Mouse (Mus musculus): ENCODE results near the gene Gm13289. TPM values are rescaled to one million over a fixed set of nuclear protein-coding genes. Genes with fewer than 3 reads are reported as not detected.

The Gm13289 gene
- not detected for polyA plus RNA-seq (2015; fragmentation: Illumina TruSeq; extraction: RNeasy Lipid Tissue Mini Kit (QIAGEN cat#74804); ENCODE audit: insufficient read depth, low replicate concordance)

DNA sequence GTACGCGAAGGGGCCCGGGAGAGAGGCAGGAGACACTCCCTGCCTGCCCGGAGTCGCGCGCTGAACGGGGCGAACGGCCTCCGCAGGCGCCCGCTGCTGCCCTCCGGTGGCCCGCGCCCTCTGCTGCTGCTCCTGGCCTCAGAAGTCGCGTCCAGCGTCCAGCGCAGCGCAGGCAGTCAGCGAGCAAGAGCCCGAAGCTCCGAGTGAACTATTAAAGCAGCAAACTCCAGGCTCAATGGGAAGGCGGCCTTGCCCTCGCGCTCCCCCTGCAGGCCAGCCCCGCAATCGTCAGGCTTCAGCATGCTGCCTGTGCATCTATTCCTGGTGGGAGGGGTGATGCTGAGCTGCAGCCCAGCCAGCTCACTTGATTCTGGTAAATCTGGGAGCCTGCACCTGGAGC is at the start of gene Gm13289:
Gm13289 (plus strand) TSS at position 301 of the 400 bp plus-strand sequence.

DNA sequence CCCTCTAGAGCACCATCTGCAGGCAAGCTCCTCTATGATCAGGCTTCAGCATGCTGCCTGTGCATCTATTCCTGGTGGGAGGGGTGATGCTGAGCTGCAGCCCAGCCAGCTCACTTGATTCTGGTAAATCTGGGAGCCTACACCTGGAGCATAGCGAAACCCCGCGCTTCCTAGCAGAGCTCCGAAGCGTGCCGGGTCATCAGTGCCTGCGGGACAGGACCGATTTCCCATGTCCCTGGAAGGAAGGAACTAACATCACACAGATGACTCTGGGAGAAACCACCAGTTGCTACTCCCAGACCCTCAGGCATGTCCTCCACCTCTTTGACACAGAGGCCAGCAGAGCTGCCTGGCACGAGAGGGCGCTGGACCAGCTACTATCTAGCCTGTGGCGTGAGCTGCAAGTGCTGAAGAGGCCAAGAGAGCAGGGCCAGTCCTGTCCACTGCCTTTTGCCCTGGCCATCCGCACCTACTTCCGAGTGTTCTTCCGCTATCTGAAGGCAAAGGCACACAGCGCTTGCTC is 21.8 kb upstream of the Gm13289 start, which contains the start of gene Gm13271:
Gm13271 (plus strand) TSS at position 51 of the 523 bp plus-strand sequence.

DNA sequence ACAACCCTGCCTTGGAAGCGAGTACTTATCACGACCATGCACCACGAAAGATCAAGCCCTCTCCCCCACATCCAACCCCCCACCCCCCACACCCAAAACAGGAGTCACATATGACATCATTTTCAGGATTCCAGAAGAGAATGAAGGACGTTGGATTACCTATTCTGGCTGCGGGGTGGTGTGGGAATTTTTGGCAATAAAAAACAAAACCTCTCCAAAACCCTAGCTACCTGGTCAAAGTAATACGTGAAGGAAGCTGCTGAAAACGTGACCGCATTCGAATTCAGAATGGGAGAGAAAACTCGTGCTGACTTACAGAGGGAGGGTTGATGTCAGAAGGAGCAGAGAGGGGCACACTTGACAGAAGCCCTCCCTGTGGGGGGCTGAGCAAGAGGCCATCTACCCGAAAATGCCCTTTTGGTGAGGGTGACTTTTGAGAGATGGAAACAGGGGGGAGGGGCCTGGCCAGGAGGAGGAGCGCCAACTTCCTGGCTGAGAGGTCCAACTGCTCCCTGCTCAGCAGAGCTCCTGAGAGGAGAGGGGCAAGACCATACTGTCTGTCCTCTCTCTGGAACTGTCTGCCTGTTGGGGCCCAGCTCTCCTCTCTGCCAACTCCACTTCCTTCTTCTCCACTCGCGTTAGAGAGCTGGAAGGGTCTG is 17.0 kb upstream of the Gm13289 start, which contains the start of gene Gm13283:
Gm13283 (plus strand) TSS at position 510 of the 659 bp plus-strand sequence.

DNA sequence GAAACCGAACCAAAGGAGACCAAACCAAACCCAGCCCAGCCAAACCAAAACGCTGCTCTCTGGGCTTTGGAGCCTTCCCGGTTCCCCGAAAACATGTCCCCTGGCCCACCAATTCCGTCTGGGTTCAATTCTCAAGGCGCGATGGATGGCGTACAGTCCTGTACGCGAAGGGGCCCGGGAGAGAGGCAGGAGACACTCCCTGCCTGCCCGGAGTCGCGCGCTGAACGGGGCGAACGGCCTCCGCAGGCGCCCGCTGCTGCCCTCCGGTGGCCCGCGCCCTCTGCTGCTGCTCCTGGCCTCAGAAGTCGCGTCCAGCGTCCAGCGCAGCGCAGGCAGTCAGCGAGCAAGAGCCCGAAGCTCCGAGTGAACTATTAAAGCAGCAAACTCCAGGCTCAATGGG is 3.2 kb upstream of the Gm13289 start, which contains the start of gene Gm13290:
Gm13290 (plus strand) TSS at position 301 of the 400 bp plus-strand sequence.

DNA sequence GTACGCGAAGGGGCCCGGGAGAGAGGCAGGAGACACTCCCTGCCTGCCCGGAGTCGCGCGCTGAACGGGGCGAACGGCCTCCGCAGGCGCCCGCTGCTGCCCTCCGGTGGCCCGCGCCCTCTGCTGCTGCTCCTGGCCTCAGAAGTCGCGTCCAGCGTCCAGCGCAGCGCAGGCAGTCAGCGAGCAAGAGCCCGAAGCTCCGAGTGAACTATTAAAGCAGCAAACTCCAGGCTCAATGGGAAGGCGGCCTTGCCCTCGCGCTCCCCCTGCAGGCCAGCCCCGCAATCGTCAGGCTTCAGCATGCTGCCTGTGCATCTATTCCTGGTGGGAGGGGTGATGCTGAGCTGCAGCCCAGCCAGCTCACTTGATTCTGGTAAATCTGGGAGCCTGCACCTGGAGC is 2.8 kb downstream of the Gm13289 start, which contains the start of gene Gm13272:
Gm13272 (plus strand) TSS at position 301 of the 400 bp plus-strand sequence.

DNA sequence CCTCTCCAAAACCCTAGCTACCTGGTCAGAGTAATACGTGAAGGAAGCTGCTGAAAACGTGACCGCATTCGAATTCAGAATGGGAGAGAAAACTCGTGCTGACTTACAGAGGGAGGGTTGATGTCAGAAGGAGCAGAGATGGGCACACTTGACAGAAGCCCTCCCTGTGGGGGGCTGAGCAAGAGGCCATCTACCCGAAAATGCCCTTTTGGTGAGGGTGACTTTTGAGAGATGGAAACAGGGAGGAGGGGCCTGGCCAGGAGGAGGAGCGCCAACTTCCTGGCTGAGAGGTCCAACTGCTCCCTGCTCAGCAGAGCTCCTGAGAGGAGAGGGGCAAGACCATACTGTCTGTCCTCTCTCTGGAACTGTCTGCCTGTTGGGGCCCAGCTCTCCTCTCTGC is 5.1 kb downstream of the Gm13289 start, which contains the start of gene Ifnz:
Ifnz (plus strand) TSS at position 301 of the 400 bp plus-strand sequence.

DNA sequence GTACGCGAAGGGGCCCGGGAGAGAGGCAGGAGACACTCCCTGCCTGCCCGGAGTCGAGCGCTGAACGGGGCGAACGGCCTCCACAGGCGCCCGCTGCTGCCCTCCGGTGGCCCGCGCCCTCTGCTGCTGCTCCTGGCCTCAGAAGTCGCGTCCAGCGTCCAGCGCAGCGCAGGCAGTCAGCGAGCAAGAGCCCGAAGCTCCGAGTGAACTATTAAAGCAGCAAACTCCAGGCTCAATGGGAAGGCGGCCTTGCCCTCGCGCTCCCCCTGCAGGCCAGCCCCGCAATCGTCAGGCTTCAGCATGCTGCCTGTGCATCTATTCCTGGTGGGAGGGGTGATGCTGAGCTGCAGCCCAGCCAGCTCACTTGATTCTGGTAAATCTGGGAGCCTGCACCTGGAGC is 8.7 kb downstream of the Gm13289 start, which contains the start of gene Gm13276:
Gm13276 (plus strand) TSS at position 301 of the 400 bp plus-strand sequence.

DNA sequence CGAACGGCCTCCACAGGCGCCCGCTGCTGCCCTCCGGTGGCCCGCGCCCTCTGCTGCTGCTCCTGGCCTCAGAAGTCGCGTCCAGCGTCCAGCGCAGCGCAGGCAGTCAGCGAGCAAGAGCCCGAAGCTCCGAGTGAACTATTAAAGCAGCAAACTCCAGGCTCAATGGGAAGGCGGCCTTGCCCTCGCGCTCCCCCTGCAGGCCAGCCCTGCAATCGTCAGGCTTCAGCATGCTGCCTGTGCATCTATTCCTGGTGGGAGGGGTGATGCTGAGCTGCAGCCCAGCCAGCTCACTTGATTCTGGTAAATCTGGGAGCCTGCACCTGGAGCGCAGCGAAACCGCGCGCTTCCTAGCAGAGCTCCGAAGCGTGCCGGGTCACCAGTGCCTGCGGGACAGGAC is 11.7 kb downstream of the Gm13289 start, which contains the start of gene Gm13277:
Gm13277 (plus strand) TSS at position 231 of the 400 bp plus-strand sequence.

DNA sequence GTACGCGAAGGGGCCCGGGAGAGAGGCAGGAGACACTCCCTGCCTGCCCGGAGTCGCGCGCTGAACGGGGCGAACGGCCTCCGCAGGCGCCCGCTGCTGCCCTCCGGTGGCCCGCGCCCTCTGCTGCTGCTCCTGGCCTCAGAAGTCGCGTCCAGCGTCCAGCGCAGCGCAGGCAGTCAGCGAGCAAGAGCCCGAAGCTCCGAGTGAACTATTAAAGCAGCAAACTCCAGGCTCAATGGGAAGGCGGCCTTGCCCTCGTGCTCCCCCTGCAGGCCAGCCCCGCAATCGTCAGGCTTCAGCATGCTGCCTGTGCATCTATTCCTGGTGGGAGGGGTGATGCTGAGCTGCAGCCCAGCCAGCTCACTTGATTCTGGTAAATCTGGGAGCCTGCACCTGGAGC is 14.5 kb downstream of the Gm13289 start, which contains the start of gene Gm13278:
Gm13278 (plus strand) TSS at position 301 of the 400 bp plus-strand sequence.

DNA sequence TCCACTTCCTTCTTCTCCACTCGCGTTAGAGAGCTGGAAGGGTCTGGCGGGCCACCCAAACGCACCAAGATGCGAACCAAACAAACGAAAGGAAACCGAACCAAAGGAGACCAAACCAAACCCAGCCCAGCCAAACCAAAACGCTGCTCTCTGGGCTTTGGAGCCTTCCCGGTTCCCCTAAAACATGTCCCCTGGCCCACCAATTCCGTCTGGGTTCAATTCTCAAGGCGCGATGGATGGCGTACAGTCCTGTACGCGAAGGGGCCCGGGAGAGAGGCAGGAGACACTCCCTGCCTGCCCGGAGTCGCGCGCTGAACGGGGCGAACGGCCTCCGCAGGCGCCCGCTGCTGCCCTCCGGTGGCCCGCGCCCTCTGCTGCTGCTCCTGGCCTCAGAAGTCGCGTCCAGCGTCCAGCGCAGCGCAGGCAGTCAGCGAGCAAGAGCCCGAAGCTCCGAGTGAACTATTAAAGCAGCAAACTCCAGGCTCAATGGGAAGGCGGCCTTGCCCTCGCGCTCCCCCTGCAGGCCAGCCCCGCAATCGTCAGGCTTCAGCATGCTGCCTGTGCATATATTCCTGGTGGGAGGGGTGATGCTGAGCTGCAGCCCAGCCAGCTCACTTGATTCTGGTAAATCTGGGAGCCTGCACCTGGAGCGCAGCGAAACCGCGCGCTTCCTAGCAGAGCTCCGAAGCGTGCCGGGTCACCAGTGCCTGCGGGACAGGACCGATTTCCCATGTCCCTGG is 17.4 kb downstream of the Gm13289 start, which contains the start of gene Gm13275:
Gm13275 (plus strand) TSS at position 552 of the 740 bp plus-strand sequence.

DNA sequence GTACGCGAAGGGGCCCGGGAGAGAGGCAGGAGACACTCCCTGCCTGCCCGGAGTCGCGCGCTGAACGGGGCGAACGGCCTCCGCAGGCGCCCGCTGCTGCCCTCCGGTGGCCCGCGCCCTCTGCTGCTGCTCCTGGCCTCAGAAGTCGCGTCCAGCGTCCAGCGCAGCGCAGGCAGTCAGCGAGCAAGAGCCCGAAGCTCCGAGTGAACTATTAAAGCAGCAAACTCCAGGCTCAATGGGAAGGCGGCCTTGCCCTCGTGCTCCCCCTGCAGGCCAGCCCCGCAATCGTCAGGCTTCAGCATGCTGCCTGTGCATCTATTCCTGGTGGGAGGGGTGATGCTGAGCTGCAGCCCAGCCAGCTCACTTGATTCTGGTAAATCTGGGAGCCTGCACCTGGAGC is 20.4 kb downstream of the Gm13289 start, which contains the start of gene Gm13279:
Gm13279 (plus strand) TSS at position 301 of the 400 bp plus-strand sequence.

DNA sequence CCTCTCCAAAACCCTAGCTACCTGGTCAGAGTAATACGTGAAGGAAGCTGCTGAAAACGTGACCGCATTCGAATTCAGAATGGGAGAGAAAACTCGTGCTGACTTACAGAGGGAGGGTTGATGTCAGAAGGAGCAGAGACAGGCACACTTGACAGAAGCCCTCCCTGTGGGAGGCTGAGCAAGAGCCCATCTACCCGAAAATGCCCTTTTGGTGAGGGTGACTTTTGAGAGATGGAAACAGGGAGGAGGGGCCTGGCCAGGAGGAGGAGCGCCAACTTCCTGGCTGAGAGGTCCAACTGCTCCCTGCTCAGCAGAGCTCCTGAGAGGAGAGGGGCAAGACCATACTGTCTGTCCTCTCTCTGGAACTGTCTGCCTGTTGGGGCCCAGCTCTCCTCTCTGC is 22.6 kb downstream of the Gm13289 start, which contains the start of gene Gm13285:
Gm13285 (plus strand) TSS at position 301 of the 400 bp plus-strand sequence.

DNA sequence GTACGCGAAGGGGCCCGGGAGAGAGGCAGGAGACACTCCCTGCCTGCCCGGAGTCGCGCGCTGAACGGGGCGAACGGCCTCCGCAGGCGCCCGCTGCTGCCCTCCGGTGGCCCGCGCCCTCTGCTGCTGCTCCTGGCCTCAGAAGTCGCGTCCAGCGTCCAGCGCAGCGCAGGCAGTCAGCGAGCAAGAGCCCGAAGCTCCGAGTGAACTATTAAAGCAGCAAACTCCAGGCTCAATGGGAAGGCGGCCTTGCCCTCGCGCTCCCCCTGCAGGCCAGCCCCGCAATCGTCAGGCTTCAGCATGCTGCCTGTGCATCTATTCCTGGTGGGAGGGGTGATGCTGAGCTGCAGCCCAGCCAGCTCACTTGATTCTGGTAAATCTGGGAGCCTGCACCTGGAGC is 26.2 kb downstream of the Gm13289 start, which contains the start of gene Gm13287:
Gm13287 (plus strand) TSS at position 301 of the 400 bp plus-strand sequence.

DNA sequence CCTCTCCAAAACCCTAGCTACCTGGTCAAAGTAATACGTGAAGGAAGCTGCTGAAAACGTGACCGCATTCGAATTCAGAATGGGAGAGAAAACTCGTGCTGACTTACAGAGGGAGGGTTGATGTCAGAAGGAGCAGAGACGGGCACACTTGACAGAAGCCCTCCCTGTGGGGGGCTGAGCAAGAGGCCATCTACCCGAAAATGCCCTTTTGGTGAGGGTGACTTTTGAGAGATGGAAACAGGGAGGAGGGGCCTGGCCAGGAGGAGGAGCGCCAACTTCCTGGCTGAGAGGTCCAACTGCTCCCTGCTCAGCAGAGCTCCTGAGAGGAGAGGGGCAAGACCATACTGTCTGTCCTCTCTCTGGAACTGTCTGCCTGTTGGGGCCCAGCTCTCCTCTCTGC is 28.5 kb downstream of the Gm13289 start, which contains the start of gene Gm13288:
Gm13288 (plus strand) TSS at position 301 of the 400 bp plus-strand sequence.

DNA sequence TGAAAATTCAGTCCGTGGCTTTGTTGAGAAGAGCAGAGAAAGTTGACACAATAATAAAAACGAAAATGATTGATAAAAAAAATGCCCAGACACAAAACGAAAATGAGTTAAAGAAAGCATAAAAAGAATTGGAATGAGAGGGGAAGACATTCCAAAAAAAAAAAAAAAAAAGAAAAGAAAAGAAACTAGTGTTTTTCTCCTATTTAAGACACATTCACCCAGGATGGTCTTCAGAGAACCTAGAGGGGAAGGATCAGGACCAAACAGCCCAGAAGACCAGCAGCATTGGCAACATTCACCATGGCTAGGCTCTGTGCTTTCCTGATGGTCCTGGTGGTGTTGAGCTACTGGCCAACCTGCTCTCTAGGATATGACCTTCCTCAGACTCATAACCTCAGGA is 39.2 kb downstream of the Gm13289 start, which contains the start of gene Ifna7:
Ifna7 (plus strand) TSS at position 301 of the 400 bp plus-strand sequence.

DNA sequence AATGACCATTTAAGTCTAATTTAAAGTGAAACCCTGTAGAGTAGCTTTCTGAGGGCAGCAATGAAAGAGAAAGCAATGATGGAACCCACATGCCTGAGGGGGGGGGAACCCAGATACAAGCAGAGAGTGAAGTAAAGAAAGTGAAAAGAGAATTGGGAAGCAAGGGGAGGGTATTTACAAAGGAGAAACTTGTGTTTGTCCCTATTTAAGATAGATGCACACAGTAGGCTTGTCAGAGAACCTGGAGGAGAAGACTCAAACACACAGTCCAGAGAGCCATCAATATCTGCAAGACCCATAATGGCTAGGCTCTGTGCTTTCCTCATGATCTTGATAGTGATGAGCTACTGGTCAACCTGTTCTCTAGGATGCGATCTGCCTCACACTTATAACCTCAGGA is 42.9 kb downstream of the Gm13289 start, which contains the start of gene Ifna11:
Ifna11 (plus strand) TSS at position 301 of the 400 bp plus-strand sequence.

Other genes with a start within 250 kb of the Gm13289 start
- gene Ifna15, start 218.7 kb upstream of the Gm13289 start, polyA plus RNA-seq (2015; fragmentation: Illumina TruSeq; extraction: RNeasy Lipid Tissue Mini Kit (QIAGEN cat#74804); ENCODE audit: insufficient read depth, low replicate concordance): not detected
- not detected for gene Ifna14, start 205.1 kb upstream of the Gm13289 start, polyA plus RNA-seq (2015; fragmentation: Illumina TruSeq; extraction: RNeasy Lipid Tissue Mini Kit (QIAGEN cat#74804); ENCODE audit: insufficient read depth, low replicate concordance)
- not detected for gene Ifna9, start 184.5 kb upstream of the Gm13289 start, polyA plus RNA-seq (2015; fragmentation: Illumina TruSeq; extraction: RNeasy Lipid Tissue Mini Kit (QIAGEN cat#74804); ENCODE audit: insufficient read depth, low replicate concordance)
- not detected for gene Ifna12, start 173.5 kb upstream of the Gm13289 start, polyA plus RNA-seq (2015; fragmentation: Illumina TruSeq; extraction: RNeasy Lipid Tissue Mini Kit (QIAGEN cat#74804); ENCODE audit: insufficient read depth, low replicate concordance)
- not detected for gene C87499, start 142.5 kb upstream of the Gm13289 start, polyA plus RNA-seq (2015; fragmentation: Illumina TruSeq; extraction: RNeasy Lipid Tissue Mini Kit (QIAGEN cat#74804); ENCODE audit: insufficient read depth, low replicate concordance)
- not detected for gene Ifna13, start 132.5 kb upstream of the Gm13289 start, polyA plus RNA-seq (2015; fragmentation: Illumina TruSeq; extraction: RNeasy Lipid Tissue Mini Kit (QIAGEN cat#74804); ENCODE audit: insufficient read depth, low replicate concordance)
- not detected for gene Ifna16, start 100.0 kb upstream of the Gm13289 start, polyA plus RNA-seq (2015; fragmentation: Illumina TruSeq; extraction: RNeasy Lipid Tissue Mini Kit (QIAGEN cat#74804); ENCODE audit: insufficient read depth, low replicate concordance)
- not detected for gene Ifna2, start 93.0 kb upstream of the Gm13289 start, polyA plus RNA-seq (2015; fragmentation: Illumina TruSeq; extraction: RNeasy Lipid Tissue Mini Kit (QIAGEN cat#74804); ENCODE audit: insufficient read depth, low replicate concordance)
- gene Ifnab, start 85.6 kb upstream of the Gm13289 start, polyA plus RNA-seq (2015; fragmentation: Illumina TruSeq; extraction: RNeasy Lipid Tissue Mini Kit (QIAGEN cat#74804); ENCODE audit: insufficient read depth, low replicate concordance): not detected
- not detected for gene Gm26566, start 55.1 kb upstream of the Gm13289 start, polyA plus RNA-seq (2015; fragmentation: Illumina TruSeq; extraction: RNeasy Lipid Tissue Mini Kit (QIAGEN cat#74804); ENCODE audit: insufficient read depth, low replicate concordance)
- gene Klhl9, start 54.5 kb upstream of the Gm13289 start, polyA plus RNA-seq (2015; fragmentation: Illumina TruSeq; extraction: RNeasy Lipid Tissue Mini Kit (QIAGEN cat#74804); ENCODE audit: insufficient read depth, low replicate concordance): 49.2 TPM
- not detected for gene Gm13271, start 22.1 kb upstream of the Gm13289 start, polyA plus RNA-seq (2015; fragmentation: Illumina TruSeq; extraction: RNeasy Lipid Tissue Mini Kit (QIAGEN cat#74804); ENCODE audit: insufficient read depth, low replicate concordance)
- gene Gm13283, start 16.8 kb upstream of the Gm13289 start, polyA plus RNA-seq (2015; fragmentation: Illumina TruSeq; extraction: RNeasy Lipid Tissue Mini Kit (QIAGEN cat#74804); ENCODE audit: insufficient read depth, low replicate concordance): not detected
- not detected for gene Gm13290, start 3.1 kb upstream of the Gm13289 start, polyA plus RNA-seq (2015; fragmentation: Illumina TruSeq; extraction: RNeasy Lipid Tissue Mini Kit (QIAGEN cat#74804); ENCODE audit: insufficient read depth, low replicate concordance)
- not detected for gene Gm13272, start 2.9 kb downstream of the Gm13289 start, polyA plus RNA-seq (2015; fragmentation: Illumina TruSeq; extraction: RNeasy Lipid Tissue Mini Kit (QIAGEN cat#74804); ENCODE audit: insufficient read depth, low replicate concordance)
- gene Ifnz, start 5.2 kb downstream of the Gm13289 start, polyA plus RNA-seq (2015; fragmentation: Illumina TruSeq; extraction: RNeasy Lipid Tissue Mini Kit (QIAGEN cat#74804); ENCODE audit: insufficient read depth, low replicate concordance): not detected
- gene Gm13276, start 8.8 kb downstream of the Gm13289 start, polyA plus RNA-seq (2015; fragmentation: Illumina TruSeq; extraction: RNeasy Lipid Tissue Mini Kit (QIAGEN cat#74804); ENCODE audit: insufficient read depth, low replicate concordance): not detected
- gene Gm13277, start 11.7 kb downstream of the Gm13289 start, polyA plus RNA-seq (2015; fragmentation: Illumina TruSeq; extraction: RNeasy Lipid Tissue Mini Kit (QIAGEN cat#74804); ENCODE audit: insufficient read depth, low replicate concordance): not detected
- gene Gm13278, start 14.6 kb downstream of the Gm13289 start, polyA plus RNA-seq (2015; fragmentation: Illumina TruSeq; extraction: RNeasy Lipid Tissue Mini Kit (QIAGEN cat#74804); ENCODE audit: insufficient read depth, low replicate concordance): not detected
- not detected for gene Gm13275, start 17.6 kb downstream of the Gm13289 start, polyA plus RNA-seq (2015; fragmentation: Illumina TruSeq; extraction: RNeasy Lipid Tissue Mini Kit (QIAGEN cat#74804); ENCODE audit: insufficient read depth, low replicate concordance)
- gene Gm13279, start 20.5 kb downstream of the Gm13289 start, polyA plus RNA-seq (2015; fragmentation: Illumina TruSeq; extraction: RNeasy Lipid Tissue Mini Kit (QIAGEN cat#74804); ENCODE audit: insufficient read depth, low replicate concordance): not detected
- gene Gm13285, start 22.7 kb downstream of the Gm13289 start, polyA plus RNA-seq (2015; fragmentation: Illumina TruSeq; extraction: RNeasy Lipid Tissue Mini Kit (QIAGEN cat#74804); ENCODE audit: insufficient read depth, low replicate concordance): not detected
- gene Gm13287, start 26.3 kb downstream of the Gm13289 start, polyA plus RNA-seq (2015; fragmentation: Illumina TruSeq; extraction: RNeasy Lipid Tissue Mini Kit (QIAGEN cat#74804); ENCODE audit: insufficient read depth, low replicate concordance): not detected
- not detected for gene Gm13288, start 28.6 kb downstream of the Gm13289 start, polyA plus RNA-seq (2015; fragmentation: Illumina TruSeq; extraction: RNeasy Lipid Tissue Mini Kit (QIAGEN cat#74804); ENCODE audit: insufficient read depth, low replicate concordance)
- gene Ifna7, start 39.3 kb downstream of the Gm13289 start, polyA plus RNA-seq (2015; fragmentation: Illumina TruSeq; extraction: RNeasy Lipid Tissue Mini Kit (QIAGEN cat#74804); ENCODE audit: insufficient read depth, low replicate concordance): not detected
- gene Ifna11, start 43.0 kb downstream of the Gm13289 start, polyA plus RNA-seq (2015; fragmentation: Illumina TruSeq; extraction: RNeasy Lipid Tissue Mini Kit (QIAGEN cat#74804); ENCODE audit: insufficient read depth, low replicate concordance): not detected
- not detected for gene Ifna6, start 50.5 kb downstream of the Gm13289 start, polyA plus RNA-seq (2015; fragmentation: Illumina TruSeq; extraction: RNeasy Lipid Tissue Mini Kit (QIAGEN cat#74804); ENCODE audit: insufficient read depth, low replicate concordance)
- gene Ifna5, start 58.6 kb downstream of the Gm13289 start, polyA plus RNA-seq (2015; fragmentation: Illumina TruSeq; extraction: RNeasy Lipid Tissue Mini Kit (QIAGEN cat#74804); ENCODE audit: insufficient read depth, low replicate concordance): not detected
- not detected for gene Ifna4, start 64.9 kb downstream of the Gm13289 start, polyA plus RNA-seq (2015; fragmentation: Illumina TruSeq; extraction: RNeasy Lipid Tissue Mini Kit (QIAGEN cat#74804); ENCODE audit: insufficient read depth, low replicate concordance)
- gene Ifna1, start 73.2 kb downstream of the Gm13289 start, polyA plus RNA-seq (2015; fragmentation: Illumina TruSeq; extraction: RNeasy Lipid Tissue Mini Kit (QIAGEN cat#74804); ENCODE audit: insufficient read depth, low replicate concordance): not detected
- gene Ifne, start 103.3 kb downstream of the Gm13289 start, polyA plus RNA-seq (2015; fragmentation: Illumina TruSeq; extraction: RNeasy Lipid Tissue Mini Kit (QIAGEN cat#74804); ENCODE audit: insufficient read depth, low replicate concordance): not detected